Mouse (Mus musculus): ENCODE results near the gene Ndufs3.

- TF ChIP-seq POLR2A (IDR thresholded peaks at IDR 0.05; ENCODE audit: borderline replicate concordance, low read depth, low read length): no peak
- no peak for TF ChIP-seq CTCF (IDR thresholded peaks at IDR 0.05; ENCODE audit: low read depth, low read length)
Measured at GRCm38 (mm10) chr2:90913671-90914070, 9.0 kb upstream of the Ndufs3 start.
